Mouse (Mus musculus) ES-E14 (cell line): ENCODE results near the gene Actbl2. TPM values are rescaled to one million over a fixed set of nuclear protein-coding genes. Genes with fewer than 3 reads are reported as not detected.

Source experiments
- DNase-seq: peaks from one replicate; pipeline ENCODE4 v3.0.0-alpha.2; 2013; ENCODE audit warnings: low read depth, low spot score
- H3K27ac ChIP-seq: 2 replicates; pipeline ENCODE4 v1.5.1; 2012; ENCODE audit warnings: low read depth, mild to moderate bottlenecking, low read length, moderate library complexity, mixed read lengths; ENCODE audit not compliant: poor library complexity, insufficient read depth, severe bottlenecking
- H3K36me3 ChIP-seq: 2 replicates; pipeline ENCODE4 v1.6.1; 2012; ENCODE audit warnings: mild to moderate bottlenecking, low read length, moderate library complexity, mixed read lengths; ENCODE audit not compliant: control insufficient read depth, poor library complexity, insufficient read depth, severe bottlenecking
- H3K4me1 ChIP-seq, 2 experiments: fragments of 150-350 bp in 1 of 2; sonication (generic) in 1 of 2; 2 replicates each; pipeline ENCODE4 v1.6.1; 2012; ENCODE audit warnings: low read length in 2 of 2, mild to moderate bottlenecking in 1 of 2, mixed read lengths in 1 of 2; ENCODE audit not compliant: control insufficient read depth in 2 of 2, insufficient read depth in 2 of 2, poor library complexity in 1 of 2
- H3K4me3 ChIP-seq, 2 experiments: fragments of 150-350 bp in 1 of 2; sonication (generic) in 1 of 2; 2 replicates each; pipeline ENCODE4 v1.5.1; 2012; ENCODE audit warnings: low read length in 2 of 2, low read depth in 1 of 2, mild to moderate bottlenecking in 1 of 2, mixed read lengths in 1 of 2; ENCODE audit not compliant: insufficient read depth in 1 of 2, poor library complexity in 1 of 2, severe bottlenecking in 1 of 2
- H3K9ac ChIP-seq: 2 replicates; pipeline ENCODE4 v1.6.1; 2012; ENCODE audit warnings: low read depth, mild to moderate bottlenecking, low read length, mixed read lengths; ENCODE audit not compliant: poor library complexity, insufficient read depth, severe bottlenecking
- H3K9me3 ChIP-seq: fragments of 150-350 bp; sonication (generic); 2 replicates; pipeline ENCODE4 v1.6.1; 2012; ENCODE audit warnings: low read depth, mild to moderate bottlenecking, low read length; ENCODE audit not compliant: control insufficient read depth, insufficient read depth
- CHD2 ChIP-seq: IDR thresholded peaks from 2 replicates; pipeline ENCODE4 v1.6.1; 2014; ENCODE audit warnings: mild to moderate bottlenecking, low read depth, low read length, inconsistent platforms
- HCFC1 ChIP-seq: IDR thresholded peaks from 2 replicates; pipeline ENCODE4 v1.6.1; 2012; ENCODE audit warnings: low read length, inconsistent platforms, borderline replicate concordance; ENCODE audit not compliant: insufficient read depth
- MAFK ChIP-seq: IDR thresholded peaks from 2 replicates; pipeline ENCODE4 v1.6.1; 2014; ENCODE audit warnings: mild to moderate bottlenecking, low read depth, low read length, inconsistent platforms; ENCODE audit not compliant: insufficient read depth
- ZC3H11A ChIP-seq: IDR thresholded peaks from 2 replicates; pipeline ENCODE4 v1.6.1; 2012; ENCODE audit warnings: low read depth, mild to moderate bottlenecking, inconsistent platforms, low read length, borderline replicate concordance
- ZNF384 ChIP-seq: IDR thresholded peaks from 2 replicates; pipeline ENCODE4 v1.6.1; 2012; ENCODE audit warnings: low read depth, low read length, inconsistent platforms
- in situ Hi-C, 2 experiments: fragments of 600-800 bp; cut with MboI; formaldehyde crosslinking; loops; one replicate each; pipeline ENCODE4 v1.15.1; 2025; ENCODE audit warnings: low sequenced_read_pairs in 2 of 2, inconsistent platforms in 1 of 2; ENCODE audit not compliant: unreplicated experiment in 2 of 2
- total RNA-seq: library from RNA; depleted of rRNA; stranded (reverse); fragments of 300-350 nt; gene quantifications from 2 replicates; pipeline ENCODE4 v1.2.3, GENCODE M21; 2012

The Actbl2 gene
- total RNA-seq, 1 experiment: not detected

- H3K9ac ChIP-seq: no peak overlapping the region
- no peaks in the 10 kb centered on the region for H3K4me1 ChIP-seq
- in situ Hi-C loops: loop anchor here (10.0 to 25.0 kb wide), 2 partner anchors 838 to 845 kb away; partner anchors contain the start of gene Plk2 (in 2 of the 2)
- no peaks in the 10 kb centered on the region for H3K36me3 ChIP-seq
- no peak overlapping the region for H3K4me3 ChIP-seq
- DNase-seq: no peak
- no peaks in the 10 kb centered on the region for H3K9me3 ChIP-seq
- no peak overlapping the region for H3K27ac ChIP-seq
- TF ChIP-seq HCFC1 (no peak), MAFK (no peak), ZC3H11A (no peak), CHD2 (no peak), ZNF384 (no peak)
Measured at GRCm38 (mm10) chr13:111232416-111232815, 22.4 kb upstream of the Actbl2 start.

- TF ChIP-seq ZC3H11A: no peak
- TF ChIP-seq MAFK: no peak
- TF ChIP-seq CHD2: no peak
- no peak for TF ChIP-seq ZNF384
- no peak for TF ChIP-seq HCFC1
- Histone ChIP-seq H3K36me3 (no peaks in the 10 kb centered on the region), H3K9ac (no peak overlapping the region), H3K4me1 (no peaks in the 10 kb centered on the region), H3K4me3 (no peak overlapping the region), H3K27ac (no peak overlapping the region), H3K9me3 (no peaks in the 10 kb centered on the region)
- in situ Hi-C loops: loop anchor here (10.0 to 25.0 kb wide), 2 partner anchors 839 to 846 kb away; partner anchors contain the start of gene Plk2 (in 2 of the 2)
- no peak for DNase-seq
Measured at GRCm38 (mm10) chr13:111233356-111233755, 21.5 kb upstream of the Actbl2 start.

GRCm38 (mm10) chr13:111234573-111234972 is 20.2 kb upstream of the Actbl2 start:
- TF ChIP-seq MAFK (no peak), CHD2 (no peak), ZNF384 (no peak), HCFC1 (no peak), ZC3H11A (no peak)
- in situ Hi-C loops: loop anchor here (10.0 to 25.0 kb wide), 2 partner anchors 840 to 847 kb away; partner anchors contain the start of gene Plk2 (in 2 of the 2)
- Histone ChIP-seq H3K36me3 (no peaks in the 10 kb centered on the region), H3K4me1 (no peaks in the 10 kb centered on the region), H3K27ac (no peak overlapping the region), H3K9me3 (no peaks in the 10 kb centered on the region), H3K9ac (no peak overlapping the region), H3K4me3 (no peak overlapping the region)
- no peak for DNase-seq

GRCm38 (mm10) chr13:111235719-111236166 is 19.1 kb upstream of the Actbl2 start:
- Histone ChIP-seq H3K9me3 (no peaks in the 10 kb centered on the region), H3K9ac (no peak overlapping the region), H3K4me1 (no peaks in the 10 kb centered on the region), H3K27ac (no peak overlapping the region), H3K36me3 (no peaks in the 10 kb centered on the region), H3K4me3 (no peak overlapping the region)
- in situ Hi-C loops: loop anchor here (10.0 to 25.0 kb wide), 2 partner anchors 841 to 848 kb away; partner anchors contain the start of gene Plk2 (in 2 of the 2)
- TF ChIP-seq ZNF384 (no peak), CHD2 (no peak), MAFK (no peak), ZC3H11A (no peak), HCFC1 (no peak)
- no peak for DNase-seq
